Mouse (Mus musculus): Measurements from ENCODE around the gene Trim72.

- TF ChIP-seq CTCF (IDR thresholded peaks at IDR 0.05; ENCODE audit: low read depth) (no peak), EP300 (IDR thresholded peaks at IDR 0.05; ENCODE audit: low read depth) (no peak)
These were observed 19.8 kb downstream of the Trim72 start for GRCm38 (mm10) chr7:128023565-128023964.
